Mouse (Mus musculus) embryonic facial prominence, embryonic 13.5 days (tissue): ENCODE results near the gene Lamp3. TPM values are rescaled to one million over a fixed set of nuclear protein-coding genes. Genes with fewer than 3 reads are reported as not detected.

Experiments
- polyA plus RNA-seq: library from polyadenylated mRNA; unstranded; fragments of >200 nt; fragmentation: Nextera tagmentation; extraction: Ambion mirVana; gene quantifications from 2 replicates; pipeline ENCODE4 v1.2.1, GENCODE M21; 2015

The Lamp3 gene
- polyA plus RNA-seq, 1 experiment from 2014 or later = 0.08 TPM

Other genes with a start within 250 kb of the Lamp3 start
- gene Olfr166, start 222.7 kb downstream of the Lamp3 start, polyA plus RNA-seq = not detected in 2 replicates
- gene Olfr167, start 184.1 kb downstream of the Lamp3 start, polyA plus RNA-seq = not detected in 2 replicates
- gene Olfr168, start 170.8 kb downstream of the Lamp3 start, polyA plus RNA-seq = not detected in 2 replicates
- gene Olfr169, start 134.6 kb downstream of the Lamp3 start, polyA plus RNA-seq = not detected in 2 replicates
- gene Olfr170, start 94.5 kb downstream of the Lamp3 start, polyA plus RNA-seq = not detected in 2 replicates
- not detected in 2 replicates for gene Olfr171, start 76.5 kb downstream of the Lamp3 start, polyA plus RNA-seq
- gene B3gnt5, start 53.8 kb upstream of the Lamp3 start, polyA plus RNA-seq = 23.9 and 29.6 TPM in 2 replicates